Mouse (Mus musculus): ENCODE results near the gene Epb41l5.

Epb41l5 gene

GRCm38 (mm10) chr1:119634746-119635145, 14.1 kb downstream of the Epb41l5 start:
- TF ChIP-seq GATA4 (IDR thresholded peaks at IDR 0.05; ENCODE audit: insufficient replicate concordance, low read length): no peak

- TF ChIP-seq GATA4 (IDR thresholded peaks at IDR 0.05; ENCODE audit: insufficient replicate concordance, low read length): no peak
These were observed 18.4 kb downstream of the Epb41l5 start for GRCm38 (mm10) chr1:119630428-119630827.

- TF ChIP-seq GATA4 (IDR thresholded peaks at IDR 0.05; ENCODE audit: insufficient replicate concordance, low read length): no peak
These were observed 22.0 kb downstream of the Epb41l5 start for GRCm38 (mm10) chr1:119626837-119627236.

DNA sequence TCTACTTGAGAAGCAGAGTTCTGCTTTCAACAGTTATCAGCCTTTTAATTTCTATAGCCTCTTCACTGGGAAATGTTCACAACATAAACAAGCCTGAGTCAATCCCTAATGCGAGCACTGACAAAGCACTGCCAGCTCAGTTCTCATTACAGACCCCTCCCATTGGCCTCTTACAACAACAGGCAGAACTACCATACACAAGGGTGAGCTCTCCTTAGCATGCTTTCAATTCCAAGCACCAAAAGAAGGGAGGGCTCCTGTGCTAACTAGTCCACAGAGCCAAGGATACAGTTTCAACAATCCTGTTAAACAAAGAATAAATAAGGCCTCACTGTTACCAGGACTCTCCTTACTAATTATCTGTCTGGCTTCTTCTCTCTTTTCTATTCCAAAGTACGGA, 24.4 kb downstream of the Epb41l5 start:
- TF ChIP-seq GATA4 (IDR thresholded peaks at IDR 0.05; ENCODE audit: insufficient replicate concordance, low read length): no peak

DNA sequence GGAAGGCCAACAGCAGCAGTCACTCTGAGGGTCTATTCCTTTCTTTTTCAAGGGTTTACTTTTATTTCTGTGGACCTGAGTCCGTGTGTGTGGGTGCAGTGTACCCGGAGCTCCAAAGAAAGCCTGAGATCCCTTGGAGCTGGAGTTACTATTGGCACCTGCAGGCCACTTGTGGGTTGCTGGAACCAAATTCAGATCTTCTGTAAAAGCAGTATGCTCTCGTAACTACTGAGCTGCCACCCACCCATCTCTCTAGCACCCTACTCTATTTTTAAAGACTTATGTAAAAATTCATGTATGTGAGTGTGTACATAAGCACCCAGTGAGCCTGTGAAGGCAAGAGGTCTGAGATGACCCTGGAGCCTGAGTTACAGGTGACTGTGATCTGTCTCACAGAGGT, 43.4 kb downstream of the Epb41l5 start:
- no peak for TF ChIP-seq GATA4 (IDR thresholded peaks at IDR 0.05; ENCODE audit: insufficient replicate concordance, low read length)

- TF ChIP-seq GATA4 (IDR thresholded peaks at IDR 0.05; ENCODE audit: insufficient replicate concordance, low read length): no peak
These were observed 46.4 kb downstream of the Epb41l5 start for GRCm38 (mm10) chr1:119602448-119602847.

- no peak for TF ChIP-seq GATA4 (IDR thresholded peaks at IDR 0.05; ENCODE audit: insufficient replicate concordance, low read length)
These were observed 49.9 kb downstream of the Epb41l5 start for GRCm38 (mm10) chr1:119598855-119599254.

DNA sequence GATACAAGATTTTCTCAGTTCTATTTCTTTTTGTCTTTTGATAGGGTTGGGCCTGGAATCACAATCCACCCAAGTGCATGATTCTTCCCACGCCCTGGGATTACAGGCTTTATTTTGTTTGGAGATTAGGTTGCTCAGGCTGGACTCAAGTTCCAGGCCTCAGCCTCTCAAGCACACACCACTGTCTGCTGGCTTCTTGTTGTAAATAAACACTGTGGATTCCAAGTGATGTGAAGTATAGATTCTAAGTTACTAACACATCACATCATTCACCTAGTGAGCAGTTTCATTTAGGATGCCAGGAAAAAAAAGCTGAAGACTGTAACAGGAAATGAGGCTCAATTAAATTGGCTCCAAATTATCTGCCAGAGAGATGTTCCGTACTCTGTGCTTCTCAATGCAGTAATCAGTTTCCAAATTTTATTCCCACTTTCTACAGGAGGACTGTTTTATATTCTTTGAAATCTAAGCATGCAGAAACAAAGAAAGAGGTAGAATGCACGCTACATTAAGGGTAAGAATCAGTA, 51.8 kb downstream of the Epb41l5 start:
- TF ChIP-seq GATA4 (IDR thresholded peaks at IDR 0.05; ENCODE audit: insufficient replicate concordance, low read length): no peak

- TF ChIP-seq GATA4 (IDR thresholded peaks at IDR 0.05; ENCODE audit: insufficient replicate concordance, low read length): no peak
These were observed 58.8 kb downstream of the Epb41l5 start for GRCm38 (mm10) chr1:119590041-119590440.

DNA sequence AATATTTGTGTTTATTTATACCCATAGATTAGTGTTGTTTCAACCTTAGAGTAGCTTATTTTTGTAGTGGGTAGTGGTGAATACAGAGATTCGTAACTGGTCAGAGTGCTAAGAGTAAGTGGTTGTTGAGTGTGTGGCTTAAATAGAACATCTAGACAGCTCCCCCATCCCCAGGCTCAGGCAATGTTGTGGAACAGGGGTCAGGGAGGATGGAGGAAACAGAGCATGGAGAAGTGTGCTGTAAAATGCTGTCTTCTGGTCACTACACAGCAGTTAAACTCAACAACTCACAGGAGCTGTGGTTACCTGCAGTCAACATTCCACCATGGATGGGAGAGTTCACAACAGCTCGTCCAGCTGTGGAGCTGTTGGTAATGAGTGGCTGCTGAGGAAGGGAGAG, 63.8 kb downstream of the Epb41l5 start:
- no peak for TF ChIP-seq GATA4 (IDR thresholded peaks at IDR 0.05; ENCODE audit: insufficient replicate concordance, low read length)

- no peak for TF ChIP-seq GATA4 (IDR thresholded peaks at IDR 0.05; ENCODE audit: insufficient replicate concordance, low read length)
These were observed 78.7 kb downstream of the Epb41l5 start for GRCm38 (mm10) chr1:119570134-119570533.

DNA sequence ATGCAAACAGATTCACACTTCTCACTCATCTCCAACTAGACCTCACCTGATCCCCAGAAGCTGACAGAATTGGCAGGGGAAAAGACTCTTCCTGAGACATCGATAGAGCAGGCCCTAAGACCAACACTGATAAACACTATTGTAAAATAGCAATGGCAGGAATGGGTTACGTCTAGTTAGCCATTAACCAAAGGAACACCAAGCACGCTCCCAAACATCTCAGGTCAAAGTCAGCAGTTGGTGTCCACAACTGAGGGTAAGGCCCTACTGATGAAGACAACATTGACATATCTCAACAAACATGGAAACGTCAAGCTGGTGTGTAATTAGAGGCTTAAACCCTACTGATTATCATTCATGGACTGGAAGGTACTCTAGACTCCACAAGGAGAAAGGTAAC, 83.3 kb downstream of the Epb41l5 start:
- no peak for TF ChIP-seq GATA4 (IDR thresholded peaks at IDR 0.05; ENCODE audit: insufficient replicate concordance, low read length)

DNA sequence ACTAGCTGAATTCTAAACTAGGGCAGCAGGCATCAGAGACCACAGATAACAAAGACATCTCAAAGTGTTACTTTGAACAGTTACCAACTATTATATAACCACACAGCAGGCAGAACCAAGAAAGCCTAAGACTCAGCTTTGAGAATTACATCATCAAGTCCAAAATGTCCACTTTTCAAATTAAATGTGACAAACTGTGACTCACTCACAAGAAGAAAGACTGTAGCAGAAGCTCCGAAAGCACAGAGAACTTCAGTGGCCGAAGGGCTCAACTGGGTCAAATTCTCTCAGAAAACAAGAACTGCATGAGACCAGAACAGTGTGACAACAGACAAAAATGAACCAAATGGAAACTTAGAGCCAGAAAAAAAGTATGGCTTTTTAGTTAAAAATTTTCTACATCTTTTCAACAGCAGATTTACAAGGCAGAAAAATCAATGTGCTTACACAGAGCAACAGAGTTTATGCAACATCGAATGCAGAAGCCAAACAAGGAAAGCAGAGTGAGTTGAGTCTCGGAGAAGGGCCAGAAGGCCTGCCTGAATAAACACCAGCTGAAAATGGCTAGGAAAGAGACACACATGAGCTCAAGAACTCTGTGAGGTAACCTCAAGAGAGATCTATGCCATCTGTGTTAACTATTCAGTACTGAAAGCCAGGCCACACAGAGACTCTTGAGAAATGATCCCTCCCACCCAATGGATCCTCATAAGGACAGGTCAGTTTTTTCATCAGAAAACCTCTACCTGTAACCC, 91.0 kb downstream of the Epb41l5 start:
- no peak for TF ChIP-seq GATA4 (IDR thresholded peaks at IDR 0.05; ENCODE audit: insufficient replicate concordance, low read length)

DNA sequence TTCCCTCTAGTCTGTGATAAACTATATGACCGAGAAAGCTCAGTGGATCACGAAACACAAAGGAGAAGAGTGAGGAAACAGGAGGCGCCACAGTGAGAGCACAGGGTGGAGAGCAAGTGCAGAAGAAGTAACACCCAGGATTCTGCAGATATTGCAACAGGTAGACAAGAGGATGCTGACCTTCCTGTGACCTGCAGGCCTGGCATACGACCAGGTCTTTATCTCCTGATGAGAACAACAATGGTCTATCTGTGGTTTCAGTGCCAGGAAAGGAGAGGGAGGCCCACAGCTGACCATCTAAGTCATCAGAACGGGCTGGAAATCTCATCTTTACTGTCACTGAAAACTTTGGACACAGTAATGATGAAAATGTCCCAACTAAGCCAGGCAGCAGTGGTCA, 93.1 kb downstream of the Epb41l5 start:
- TF ChIP-seq GATA4 (IDR thresholded peaks at IDR 0.05; ENCODE audit: insufficient replicate concordance, low read length): no peak

GRCm38 (mm10) chr1:119551651-119552050, 97.1 kb downstream of the Epb41l5 start:
- no peak for TF ChIP-seq GATA4 (IDR thresholded peaks at IDR 0.05; ENCODE audit: insufficient replicate concordance, low read length)

DNA sequence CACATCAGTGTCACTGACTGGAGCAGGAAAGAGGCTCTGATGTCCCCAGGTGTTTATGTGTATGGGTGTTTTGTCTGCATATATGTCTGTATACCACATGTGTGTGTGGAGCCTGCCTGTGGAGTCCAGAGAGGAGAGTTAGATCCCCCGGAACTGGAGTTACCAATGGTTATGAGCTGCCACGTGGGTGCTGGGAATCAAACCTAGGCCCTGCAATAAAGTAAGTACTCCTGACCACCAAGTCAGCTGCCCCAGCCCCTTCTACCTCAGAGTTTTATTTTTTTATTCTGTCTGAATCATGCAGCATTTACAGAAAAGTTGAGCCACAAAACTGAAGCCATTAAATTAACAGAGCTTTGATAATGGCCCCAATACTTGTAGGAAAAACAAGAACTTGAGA, 98.7 kb downstream of the Epb41l5 start:
- no peak for TF ChIP-seq GATA4 (IDR thresholded peaks at IDR 0.05; ENCODE audit: insufficient replicate concordance, low read length)

DNA sequence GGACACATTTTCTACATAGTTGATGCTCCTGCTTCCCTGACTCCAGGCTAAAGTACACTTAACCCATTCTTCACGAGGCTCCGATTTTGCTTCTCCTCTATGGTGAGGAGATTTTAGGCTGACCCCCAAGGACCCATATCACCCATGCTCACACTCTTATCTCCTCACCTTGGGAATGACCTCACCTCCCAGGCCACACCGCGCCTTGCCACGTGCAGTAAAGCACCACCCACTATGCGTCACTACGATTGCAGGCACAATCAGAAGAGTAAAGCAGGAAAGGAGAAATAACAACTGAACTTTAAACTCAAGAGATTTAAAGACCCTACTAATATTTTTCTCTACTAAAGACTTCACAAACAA, 99.5 kb downstream of the Epb41l5 start:
- no peak for TF ChIP-seq GATA4 (IDR thresholded peaks at IDR 0.05; ENCODE audit: insufficient replicate concordance, low read length)
